Mouse (Mus musculus) lung, postnatal 0 days (tissue): ENCODE measurements around the gene Lcp2. TPM values are rescaled to one million over a fixed set of nuclear protein-coding genes. Genes with fewer than 3 reads are reported as not detected.

ENCODE experiments used
- ATAC-seq: fragments of 200-750 bp; cut with Nextera tagmentation; 2 replicates; pipeline ENCODE4 v1.8.0; 2017; ENCODE audit warnings: moderate library complexity
- DNase-seq: peaks from one replicate; pipeline ENCODE4 v3.0.0-alpha.2; 2016; ENCODE audit warnings: low spot score
- H3K27ac ChIP-seq: fragments of 300-500 bp; sonication (generic); 2 replicates; pipeline ENCODE4 v1.5.1; 2014; ENCODE audit warnings: antibody characterized with exemption, mild to moderate bottlenecking, low read length, mixed read lengths
- H3K27me3 ChIP-seq: fragments of 300-500 bp; sonication (generic); replicated peaks from 2 replicates; pipeline ENCODE4 v1.6.1; 2014; ENCODE audit warnings: low read length, mixed read lengths; ENCODE audit not compliant: insufficient read depth
- H3K36me3 ChIP-seq: fragments of 300-500 bp; sonication (generic); 2 replicates; pipeline ENCODE4 v1.6.1; 2014; ENCODE audit warnings: low read length, mixed read lengths; ENCODE audit not compliant: insufficient read depth
- H3K4me1 ChIP-seq: fragments of 300-500 bp; sonication (generic); 2 replicates; pipeline ENCODE4 v1.6.1; 2014; ENCODE audit warnings: antibody characterized with exemption, low read depth, low read length, mixed read lengths; ENCODE audit not compliant: insufficient read depth
- H3K4me2 ChIP-seq: fragments of 300-500 bp; sonication (generic); replicated peaks from 2 replicates; pipeline ENCODE4 v1.6.1; 2014; ENCODE audit warnings: low read depth, mild to moderate bottlenecking, low read length, moderate library complexity, mixed read lengths
- H3K4me3 ChIP-seq: fragments of 300-500 bp; sonication (generic); 2 replicates; pipeline ENCODE4 v1.5.1; 2014; ENCODE audit warnings: low read depth, low read length
- H3K9ac ChIP-seq: fragments of 300-500 bp; sonication (generic); replicated peaks from 2 replicates; pipeline ENCODE4 v1.6.1; 2014; ENCODE audit warnings: low read depth, mild to moderate bottlenecking
- H3K9me3 ChIP-seq: fragments of 300-500 bp; sonication (generic); 2 replicates; pipeline ENCODE4 v1.6.1; 2016; ENCODE audit warnings: low read length, mixed read lengths
- CTCF ChIP-seq: IDR thresholded peaks from 2 replicates; pipeline ENCODE4 v1.5.1; 2016; ENCODE audit warnings: antibody characterized with exemption, mild to moderate bottlenecking
- EP300 ChIP-seq: IDR thresholded peaks from 2 replicates; pipeline ENCODE4 v1.6.1; 2016; ENCODE audit warnings: antibody characterized with exemption, mild to moderate bottlenecking, control low read depth
- WGBS: fragments of 180-500 bp; shearing (Covaris S2); extraction: QIAGEN DNeasy Blood & Tissue Kit; methylation state at CpG from one replicate; pipeline ENCODE4 v1.1.7; 2014; 5-methylcytosine and 5-hydroxymethylcytosine counted together
- polyA plus RNA-seq: library from polyadenylated mRNA; unstranded; fragments of >200 nt; fragmentation: Nextera tagmentation; extraction: Ambion mirVana; gene quantifications from 2 replicates; pipeline ENCODE4 v1.2.1, GENCODE M21; 2015

The Lcp2 gene
- 4.5 and 4.9 TPM in 2 replicates for polyA plus RNA-seq

DNA sequence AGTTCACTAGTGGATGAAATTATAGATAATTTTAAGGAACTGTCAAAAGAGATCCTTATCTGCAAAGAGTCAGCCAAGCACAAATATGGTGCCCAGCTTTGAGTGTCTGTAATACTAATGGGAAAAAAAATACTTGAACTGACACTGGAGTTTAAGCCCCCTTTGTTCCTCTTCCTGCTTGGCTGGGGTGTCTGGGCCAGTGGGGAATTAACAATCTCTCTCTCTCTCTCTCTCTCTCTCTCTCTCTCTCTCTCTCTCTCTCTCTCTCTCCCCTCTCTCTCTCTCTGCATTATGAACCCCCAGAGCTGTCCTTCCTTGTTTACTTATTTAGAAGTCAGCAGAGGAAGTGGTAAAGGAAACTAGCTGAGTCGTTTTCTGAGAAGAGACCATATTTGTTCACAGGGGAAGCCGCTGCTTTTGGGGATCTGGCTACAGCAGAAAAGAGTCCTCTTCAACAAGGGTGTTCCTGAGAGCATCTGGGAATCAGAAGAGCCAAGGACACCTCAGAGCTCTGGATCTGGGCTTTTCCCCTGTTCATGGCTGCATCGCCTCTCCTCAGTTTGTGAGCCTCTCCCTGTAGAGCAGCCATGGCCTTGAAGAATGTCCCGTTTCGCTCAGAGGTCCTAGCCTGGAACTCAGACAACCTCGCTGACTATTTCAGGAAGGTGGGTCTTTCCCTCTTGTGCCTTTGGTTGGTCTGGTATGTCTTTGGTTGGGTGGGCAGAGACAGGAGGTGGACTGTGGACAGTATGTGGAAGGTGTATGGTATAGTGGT lies at the start of gene Lcp2:
Gene Lcp2, plus strand, starts transcription at position 154 of the 775 bp plus-strand sequence.
- no peak within 1 kb of the TSS for H3K9ac ChIP-seq
- H3K4me1 ChIP-seq: no peaks in the 10 kb centered on the region
- no peak within 1 kb of the TSS for H3K4me2 ChIP-seq
- peak within 1 kb of the TSS; percentile 6; the same call in 1 of the 2 replicates for H3K4me3 ChIP-seq
- no peaks in the 10 kb centered on the region for H3K27me3 ChIP-seq
- 62% methylated on average over 6 of the region's 6 CpGs for WGBS
- ATAC-seq (no peak), DNase-seq (no peak)
- H3K9me3 ChIP-seq: no peaks in the 10 kb centered on the region
- H3K36me3 ChIP-seq: no peaks in the 10 kb centered on the region
- no peak for TF ChIP-seq EP300
- TF ChIP-seq CTCF: no peak
- H3K27ac ChIP-seq: 0 out of 2 replicates have a peak within 1 kb of the TSS, but pooled peaks have one; percentile 15

DNA sequence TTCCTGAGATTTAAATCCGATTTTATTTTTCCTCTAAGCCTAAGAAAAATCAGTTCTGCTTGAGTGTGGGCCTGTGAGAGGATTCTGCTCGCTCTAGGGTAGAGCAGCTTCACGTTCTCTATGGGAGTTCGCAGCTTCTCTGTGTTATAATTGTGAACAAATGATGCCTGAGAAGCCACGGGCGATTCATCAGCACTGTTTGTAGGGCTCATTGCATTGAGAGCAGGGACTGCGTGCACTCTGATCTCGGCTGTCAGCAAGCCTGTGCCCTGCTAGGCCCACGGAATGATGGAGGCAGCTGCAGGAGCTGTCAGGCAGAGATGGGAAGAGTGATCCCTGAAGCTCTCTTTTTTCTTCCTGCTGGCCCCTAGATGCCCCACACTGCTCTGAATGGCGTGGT lies 48.5 kb upstream of the Lcp2 start:
- DNase-seq (no peak), ATAC-seq (no peak)
- no peak for TF ChIP-seq CTCF
- no peak for TF ChIP-seq EP300
- no peaks in the 10 kb centered on the region for H3K27me3 ChIP-seq
- no peak overlapping the region for H3K4me3 ChIP-seq
- no peaks in the 10 kb centered on the region for H3K36me3 ChIP-seq
- 58% methylated on average over 10 of the region's 10 CpGs for WGBS
- no peaks in the 10 kb centered on the region for H3K4me1 ChIP-seq
- H3K9ac ChIP-seq: no peak overlapping the region
- H3K9me3 ChIP-seq: no peaks in the 10 kb centered on the region
- H3K4me2 ChIP-seq: no peak overlapping the region
- H3K27ac ChIP-seq: no peak overlapping the region

DNA sequence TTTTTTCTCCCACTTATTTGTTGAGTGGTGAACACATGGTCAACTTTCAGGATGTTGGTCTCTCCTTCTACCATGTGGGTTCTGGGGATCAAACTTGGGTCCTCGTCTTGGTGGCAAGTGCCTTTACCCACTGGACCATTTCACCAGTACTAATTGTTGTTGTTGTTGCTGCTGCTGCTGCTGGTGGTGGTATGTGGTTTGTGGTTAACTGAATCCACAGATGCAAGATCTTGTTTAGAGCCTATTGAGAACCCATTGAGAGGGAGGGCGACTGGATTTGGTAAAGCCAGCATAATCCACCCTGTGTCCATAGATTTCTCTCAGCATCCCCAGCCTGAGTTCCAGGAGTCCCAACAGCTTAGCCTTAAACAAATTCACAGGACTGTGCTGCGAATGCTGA lies 46.3 kb upstream of the Lcp2 start:
- no peaks in the 10 kb centered on the region for H3K9me3 ChIP-seq
- no peak overlapping the region for H3K4me2 ChIP-seq
- no peak for TF ChIP-seq CTCF
- no peak for TF ChIP-seq EP300
- WGBS: 81% methylated on average over 3 of the region's 3 CpGs
- no peaks in the 10 kb centered on the region for H3K27me3 ChIP-seq
- no peak overlapping the region for H3K4me3 ChIP-seq
- ATAC-seq (no peak), DNase-seq (no peak)
- H3K4me1 ChIP-seq: no peaks in the 10 kb centered on the region
- H3K9ac ChIP-seq: no peak overlapping the region
- H3K36me3 ChIP-seq: no peaks in the 10 kb centered on the region
- H3K27ac ChIP-seq: no peak overlapping the region

DNA sequence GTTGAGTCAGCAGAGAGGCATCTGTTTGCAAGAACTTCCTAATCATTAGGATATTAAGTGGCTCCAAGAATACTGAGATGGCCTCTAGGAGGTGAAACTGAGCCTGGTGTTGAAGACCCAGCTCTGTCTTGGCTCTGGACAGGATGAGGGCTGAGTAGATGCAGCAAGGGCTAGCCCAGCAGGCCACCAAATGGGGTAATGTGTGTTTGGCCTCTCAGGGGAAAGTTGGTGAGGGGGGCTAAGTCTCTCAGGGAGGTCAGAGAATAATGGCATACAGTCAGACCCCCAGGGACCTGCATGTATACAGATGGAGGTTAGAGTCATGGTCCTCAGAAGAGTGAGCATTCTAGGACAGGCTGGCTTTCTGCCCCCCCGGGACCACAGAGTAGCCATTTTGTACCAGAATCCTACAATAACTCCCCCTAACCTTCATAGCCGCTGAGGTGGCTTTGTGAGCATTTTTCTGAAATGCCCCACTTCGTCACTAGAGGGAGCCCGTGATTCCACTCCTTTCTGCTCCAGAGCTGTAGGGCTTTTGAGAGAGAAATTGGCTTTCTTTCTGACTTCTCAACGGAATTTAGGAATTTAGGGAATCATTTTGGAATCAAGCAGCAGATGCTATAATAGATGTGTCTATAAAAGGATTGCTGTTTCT lies 44.7 kb upstream of the Lcp2 start:
- ATAC-seq: no peak
- TF ChIP-seq EP300 (no peak), CTCF (peak; percentile 76)
- peak; percentile 49 for DNase-seq
- Histone ChIP-seq H3K27me3 (no peaks in the 10 kb centered on the region), H3K4me1 (no peaks in the 10 kb centered on the region), H3K4me3 (no peak overlapping the region), H3K4me2 (no peak overlapping the region), H3K36me3 (no peaks in the 10 kb centered on the region), H3K9ac (no peak overlapping the region), H3K27ac (no peak overlapping the region), H3K9me3 (no peaks in the 10 kb centered on the region)
- 3% methylated on average over 5 of the region's 5 CpGs for WGBS

DNA sequence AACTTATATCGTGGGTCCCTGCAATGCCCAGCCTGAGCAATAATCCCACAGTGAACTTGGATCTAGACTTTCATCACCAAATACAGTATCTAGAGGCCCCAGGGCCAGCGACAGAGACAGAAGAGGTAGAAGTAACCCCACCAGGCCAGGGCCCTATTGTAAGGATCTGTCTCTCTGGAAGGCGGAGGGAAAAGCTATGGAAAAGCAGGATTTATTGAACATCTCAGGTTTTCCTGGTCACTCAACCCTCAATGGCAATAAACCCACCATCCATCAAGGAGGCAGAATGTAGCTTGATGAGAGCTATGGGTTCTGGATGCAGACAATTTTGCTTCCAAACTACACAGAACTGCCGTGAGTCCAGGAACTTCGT lies 44.1 kb upstream of the Lcp2 start:
- Histone ChIP-seq H3K4me3 (no peak overlapping the region), H3K9me3 (no peaks in the 10 kb centered on the region), H3K9ac (no peak overlapping the region), H3K4me2 (no peak overlapping the region), H3K27me3 (no peaks in the 10 kb centered on the region), H3K4me1 (no peaks in the 10 kb centered on the region), H3K36me3 (no peaks in the 10 kb centered on the region), H3K27ac (no peak overlapping the region)
- WGBS: 73% methylated on average over 5 of the region's 5 CpGs
- ATAC-seq (no peak), DNase-seq (no peak)
- TF ChIP-seq CTCF (no peak), EP300 (no peak)

DNA sequence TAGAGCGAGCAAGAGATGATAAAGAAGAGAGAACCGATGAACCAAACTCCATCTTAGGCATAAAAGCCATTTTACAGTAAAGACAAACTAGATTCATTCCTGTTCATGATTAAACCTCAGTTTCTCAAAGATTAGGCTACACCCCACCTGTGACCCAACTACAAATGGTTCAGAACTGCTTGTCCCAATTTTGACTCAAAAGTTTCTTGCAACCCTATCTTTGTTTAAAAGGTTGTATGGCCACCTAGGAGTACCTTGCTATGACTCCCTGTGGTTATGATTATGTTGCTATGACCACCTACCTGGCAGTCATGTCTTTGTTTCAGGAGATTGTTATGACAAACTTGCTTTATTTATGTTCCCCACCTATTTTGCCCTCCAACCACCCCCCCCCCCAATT lies 39.1 kb upstream of the Lcp2 start:
- no peak for TF ChIP-seq CTCF
- TF ChIP-seq EP300: no peak
- Histone ChIP-seq H3K27ac (no peak overlapping the region), H3K4me3 (no peak overlapping the region), H3K4me2 (no peak overlapping the region), H3K9ac (no peak overlapping the region), H3K4me1 (no peaks in the 10 kb centered on the region; the same call in 1 of the 2 replicates), H3K27me3 (no peaks in the 10 kb centered on the region), H3K36me3 (no peaks in the 10 kb centered on the region), H3K9me3 (no peaks in the 10 kb centered on the region)
- DNase-seq (no peak), ATAC-seq (no peak)
- WGBS: 85% methylated on average over 2 of the region's 2 CpGs
